Mouse (Mus musculus) heart, embryonic 15.5 days (tissue): Measurements from ENCODE around the gene Zfp839. TPM values are rescaled to one million over a fixed set of nuclear protein-coding genes. Genes with fewer than 3 reads are reported as not detected.
A peak's percentile ranks its signal among the peaks of the same experiment; 100 is the strongest.

Experiments
- ATAC-seq: fragments of 200-750 bp; cut with Nextera tagmentation; replicated peaks from 2 replicates; pipeline ENCODE4 v1.8.0; 2017; ENCODE audit warnings: low read depth, moderate TSS enrichment; ENCODE audit not compliant: insufficient number of reproducible peaks, insufficient read depth, low FRiP score
- H3K27ac ChIP-seq: fragments of 300-500 bp; sonication (generic); 2 replicates; pipeline ENCODE4 v1.5.1; 2015; ENCODE audit warnings: mild to moderate bottlenecking, inconsistent platforms
- H3K27me3 ChIP-seq: fragments of 300-500 bp; sonication (generic); 2 replicates; pipeline ENCODE4 v1.6.1; 2015; ENCODE audit warnings: inconsistent platforms
- H3K36me3 ChIP-seq: fragments of 300-500 bp; sonication (generic); 2 replicates; pipeline ENCODE4 v1.6.1; 2015; ENCODE audit warnings: mild to moderate bottlenecking, inconsistent platforms
- H3K4me1 ChIP-seq: fragments of 300-500 bp; sonication (generic); replicated peaks from 2 replicates; pipeline ENCODE4 v1.6.1; 2015; ENCODE audit warnings: inconsistent platforms
- H3K4me2 ChIP-seq: fragments of 300-500 bp; sonication (generic); 2 replicates; pipeline ENCODE4 v1.6.1; 2015; ENCODE audit warnings: inconsistent platforms, mild to moderate bottlenecking, moderate library complexity
- H3K4me3 ChIP-seq: fragments of 300-500 bp; sonication (generic); 2 replicates; pipeline ENCODE4 v1.5.1; 2015; ENCODE audit warnings: mild to moderate bottlenecking, inconsistent platforms
- H3K9ac ChIP-seq: fragments of 300-500 bp; sonication (generic); 2 replicates; pipeline ENCODE4 v1.6.1; 2015; ENCODE audit warnings: mild to moderate bottlenecking, inconsistent platforms
- H3K9me3 ChIP-seq: fragments of 300-500 bp; sonication (generic); replicated peaks from 2 replicates; pipeline ENCODE4 v1.6.1; 2016; ENCODE audit warnings: inconsistent platforms
- WGBS: fragments of 180-500 bp; shearing (Covaris S2); methylation state at CpG from one replicate; pipeline ENCODE4 v1.1.7; 2015; ENCODE audit warnings: mixed read lengths; 5-methylcytosine and 5-hydroxymethylcytosine counted together
- polyA plus RNA-seq: library from polyadenylated mRNA; unstranded; fragments of >200 nt; fragmentation: Nextera tagmentation; extraction: Ambion mirVana; gene quantifications from 2 replicates; pipeline ENCODE4 v1.2.1, GENCODE M21; 2015

The Zfp839 gene
- polyA plus RNA-seq, 1 experiment from 2014 or later: 4.5 TPM

DNA sequence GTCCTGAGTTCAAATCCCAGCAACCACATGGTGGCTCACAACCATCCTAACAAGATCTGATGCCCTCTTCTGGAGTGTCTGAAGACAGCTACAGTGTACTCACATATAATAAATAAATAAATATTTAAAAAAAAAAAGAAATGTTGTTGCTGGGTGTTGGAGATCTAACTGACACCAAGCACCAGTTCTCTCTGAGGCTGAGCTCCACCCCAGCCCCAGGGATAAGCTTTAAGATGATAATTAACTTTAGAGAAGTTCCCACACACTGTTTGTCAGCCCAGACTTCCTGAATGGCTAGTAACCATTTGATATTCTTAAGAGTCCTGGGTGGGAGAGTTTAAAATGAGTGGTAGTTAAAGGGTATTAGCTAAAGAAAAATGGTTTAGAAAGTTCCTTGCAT, 10.2 kb downstream of the Zfp839 start:
- Histone ChIP-seq H3K9me3 (no peaks in the 10 kb centered on the region), H3K36me3 (peaks cover 10% of the 10 kb centered on the region), H3K27me3 (no peaks in the 10 kb centered on the region), H3K4me1 (no peaks in the 10 kb centered on the region), H3K9ac (no peak overlapping the region), H3K4me2 (no peak overlapping the region), H3K27ac (no peak overlapping the region), H3K4me3 (no peak overlapping the region)
- no peak for ATAC-seq

GRCm38 (mm10) chr12:110861256-110861655, 11.2 kb downstream of the Zfp839 start:
- H3K4me3 ChIP-seq: no peak overlapping the region
- ATAC-seq: no peak
- no peak overlapping the region for H3K27ac ChIP-seq
- H3K9me3 ChIP-seq: no peaks in the 10 kb centered on the region
- peaks cover under 1% of the 10 kb centered on the region; the same call in 1 of the 2 replicates for H3K36me3 ChIP-seq
- 55% methylated on average over 7 of the region's 7 CpGs for WGBS
- H3K4me1 ChIP-seq: no peaks in the 10 kb centered on the region
- H3K9ac ChIP-seq: no peak overlapping the region
- H3K27me3 ChIP-seq: no peaks in the 10 kb centered on the region
- no peak overlapping the region for H3K4me2 ChIP-seq

DNA sequence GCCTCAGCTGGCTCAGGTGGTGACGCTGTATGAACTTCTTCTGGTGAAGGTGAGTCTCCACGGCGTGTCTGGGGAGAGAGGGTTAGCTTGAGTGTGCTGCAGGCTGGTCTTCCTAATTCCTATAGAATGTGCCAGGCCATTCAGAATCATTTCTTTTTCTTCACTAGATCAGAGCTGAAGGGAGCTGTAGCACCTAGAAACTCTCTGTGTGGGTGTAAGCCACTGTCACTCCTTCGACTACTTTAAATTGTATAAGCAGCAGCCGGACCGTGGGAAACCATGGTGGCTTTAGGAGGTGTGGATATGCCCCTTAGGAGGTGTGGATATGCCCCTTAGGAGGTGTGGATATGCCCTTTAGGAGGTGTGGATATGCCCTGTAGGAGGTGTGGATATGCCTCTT, 14.0 kb downstream of the Zfp839 start:
- Histone ChIP-seq H3K9me3 (no peaks in the 10 kb centered on the region), H3K4me1 (no peaks in the 10 kb centered on the region), H3K27me3 (no peaks in the 10 kb centered on the region), H3K4me3 (no peak overlapping the region), H3K27ac (no peak overlapping the region), H3K36me3 (peaks cover 24% of the 10 kb centered on the region), H3K9ac (no peak overlapping the region), H3K4me2 (no peak overlapping the region)
- 80% methylated on average over 6 of the region's 6 CpGs for WGBS
- no peak for ATAC-seq

DNA sequence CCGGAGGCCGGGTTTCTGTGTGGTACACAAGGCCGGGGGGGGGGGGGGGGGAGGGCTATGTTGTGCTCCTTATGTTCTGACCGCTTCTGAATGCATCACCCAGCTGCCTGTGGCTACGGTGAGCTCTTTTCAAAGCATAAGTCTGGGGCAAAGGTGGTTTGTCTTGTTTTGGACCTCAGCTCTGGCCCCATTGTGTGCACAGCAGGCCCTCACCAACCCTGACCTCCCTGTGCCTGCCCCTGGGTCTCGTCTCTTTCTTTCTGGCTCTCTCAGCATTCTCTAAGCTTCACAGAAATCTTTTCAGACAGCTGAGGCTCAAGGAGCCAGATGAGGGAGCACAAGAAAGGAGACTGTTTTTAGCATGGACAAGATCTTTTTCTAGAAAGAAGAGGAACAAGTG, 15.5 kb downstream of the Zfp839 start:
- Histone ChIP-seq H3K36me3 (peaks cover 26% of the 10 kb centered on the region), H3K27me3 (no peaks in the 10 kb centered on the region), H3K4me2 (no peak overlapping the region), H3K4me3 (no peak overlapping the region), H3K27ac (no peak overlapping the region), H3K4me1 (no peaks in the 10 kb centered on the region), H3K9ac (no peak overlapping the region), H3K9me3 (no peaks in the 10 kb centered on the region)
- ATAC-seq: no peak
- WGBS: 73% methylated on average over 6 of the region's 6 CpGs

DNA sequence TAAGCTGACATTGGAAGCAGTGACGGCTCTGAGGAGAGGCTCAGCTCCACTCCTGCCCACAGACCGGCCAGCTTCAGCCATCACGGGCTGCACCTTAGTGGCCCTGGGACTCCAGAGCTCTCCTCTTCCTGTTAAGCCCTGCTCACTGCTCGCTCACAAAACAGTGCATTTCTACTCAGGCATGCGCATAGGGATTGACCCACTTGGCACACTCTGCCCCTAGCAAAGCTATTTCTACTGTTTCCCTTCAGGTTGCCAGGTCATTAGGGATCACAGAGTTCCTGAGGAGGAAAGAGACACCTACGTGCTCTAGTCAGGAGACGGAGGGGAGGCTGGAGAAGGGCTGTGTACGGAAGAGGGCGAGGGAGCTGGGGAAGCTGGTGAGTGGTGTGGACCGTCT, 15.9 kb downstream of the Zfp839 start:
- Histone ChIP-seq H3K36me3 (peaks cover 30% of the 10 kb centered on the region), H3K27me3 (no peaks in the 10 kb centered on the region), H3K9me3 (no peaks in the 10 kb centered on the region), H3K9ac (no peak overlapping the region), H3K4me2 (no peak overlapping the region), H3K27ac (no peak overlapping the region), H3K4me1 (no peaks in the 10 kb centered on the region), H3K4me3 (no peak overlapping the region)
- WGBS: 87% methylated on average over 10 of the region's 10 CpGs
- no peak for ATAC-seq

GRCm38 (mm10) chr12:110870107-110870506, 20.1 kb downstream of the Zfp839 start:
- no peak overlapping the region for H3K4me2 ChIP-seq
- no peak overlapping the region for H3K27ac ChIP-seq
- H3K9ac ChIP-seq: no peak overlapping the region
- no peaks in the 10 kb centered on the region for H3K4me1 ChIP-seq
- H3K27me3 ChIP-seq: no peaks in the 10 kb centered on the region
- no peaks in the 10 kb centered on the region for H3K9me3 ChIP-seq
- ATAC-seq: no peak
- 80% methylated on average over 4 of the region's 4 CpGs for WGBS
- H3K36me3 ChIP-seq: peaks cover 57% of the 10 kb centered on the region
- no peak overlapping the region for H3K4me3 ChIP-seq

GRCm38 (mm10) chr12:110871247-110871646, 21.2 kb downstream of the Zfp839 start:
- no peak for ATAC-seq
- Histone ChIP-seq H3K4me1 (no peaks in the 10 kb centered on the region), H3K36me3 (peaks cover 63% of the 10 kb centered on the region), H3K9me3 (no peaks in the 10 kb centered on the region), H3K27ac (no peak overlapping the region), H3K9ac (no peak overlapping the region), H3K27me3 (no peaks in the 10 kb centered on the region), H3K4me3 (no peak overlapping the region), H3K4me2 (no peak overlapping the region)
- WGBS: 88% methylated on average over 5 of the region's 5 CpGs

DNA sequence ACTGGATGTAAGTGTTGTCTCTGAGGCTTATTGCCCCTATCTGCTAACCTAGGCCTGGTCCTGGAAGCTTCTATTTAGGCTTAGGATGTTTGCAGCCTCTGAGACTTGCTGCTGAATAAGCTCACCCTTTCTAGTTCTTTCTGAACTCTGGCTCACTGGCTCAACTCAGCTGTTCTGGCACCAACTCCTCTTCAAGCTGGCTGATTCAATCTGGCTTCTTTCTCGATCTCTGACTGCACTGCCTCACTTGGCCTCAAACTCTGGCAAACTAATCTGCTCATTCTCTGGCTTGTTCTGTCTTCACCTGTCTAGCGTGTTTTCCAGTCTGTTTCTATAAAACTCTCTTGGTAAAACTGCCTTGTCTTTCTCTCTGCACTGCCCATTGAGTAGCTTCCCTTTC, 25.3 kb downstream of the Zfp839 start:
- Histone ChIP-seq H3K36me3 (peaks cover 69% of the 10 kb centered on the region), H3K9me3 (no peaks in the 10 kb centered on the region), H3K27me3 (no peaks in the 10 kb centered on the region), H3K4me2 (no peak overlapping the region), H3K4me3 (no peak overlapping the region), H3K4me1 (no peaks in the 10 kb centered on the region), H3K9ac (no peak overlapping the region), H3K27ac (no peak overlapping the region)
- 85% methylated on average over 2 of the region's 2 CpGs for WGBS
- no peak for ATAC-seq

DNA sequence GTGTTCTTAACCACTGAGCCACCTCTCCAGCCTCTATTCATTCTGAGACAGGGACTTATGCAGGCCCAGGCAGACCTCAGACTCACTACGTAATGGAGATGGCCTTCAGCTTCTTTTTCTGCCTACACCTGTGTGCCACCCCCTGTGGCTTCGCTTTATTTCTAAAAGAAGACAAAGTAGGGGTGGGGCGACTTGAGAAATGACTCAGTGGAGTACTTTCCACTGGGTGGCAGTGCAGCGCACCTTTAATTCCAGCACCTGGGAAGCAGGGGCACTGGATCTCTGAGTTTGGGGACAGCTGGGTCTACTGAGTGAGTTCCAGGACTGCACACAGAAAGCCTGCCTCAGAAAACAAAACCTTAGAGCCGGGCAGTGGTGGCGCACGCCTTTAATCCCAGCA, 32.2 kb downstream of the Zfp839 start:
- Histone ChIP-seq H3K4me2 (no peak overlapping the region), H3K4me1 (no peaks in the 10 kb centered on the region), H3K9ac (no peak overlapping the region), H3K36me3 (peaks cover 30% of the 10 kb centered on the region), H3K4me3 (no peak overlapping the region), H3K27me3 (no peaks in the 10 kb centered on the region), H3K9me3 (no peaks in the 10 kb centered on the region), H3K27ac (no peak overlapping the region)
- ATAC-seq: no peak
- 86% methylated on average over 7 of the region's 7 CpGs for WGBS

- Histone ChIP-seq H3K27me3 (no peaks in the 10 kb centered on the region), H3K27ac (no peak overlapping the region), H3K9ac (no peak overlapping the region), H3K36me3 (peaks cover 9% of the 10 kb centered on the region; the same call in 1 of the 2 replicates), H3K4me2 (no peak overlapping the region), H3K9me3 (no peaks in the 10 kb centered on the region), H3K4me3 (no peak overlapping the region), H3K4me1 (peaks cover 15% of the 10 kb centered on the region)
- ATAC-seq: no peak
- WGBS: 90% methylated on average over 2 of the region's 2 CpGs
Measured at GRCm38 (mm10) chr12:110885251-110885650, 35.2 kb downstream of the Zfp839 start.

GRCm38 (mm10) chr12:110888106-110888505, 38.1 kb downstream of the Zfp839 start:
- Histone ChIP-seq H3K9ac (peak overlapping the region; percentile 81), H3K4me3 (peak overlapping the region; percentile 79), H3K27me3 (no peaks in the 10 kb centered on the region), H3K4me1 (peaks cover 17% of the 10 kb centered on the region), H3K9me3 (no peaks in the 10 kb centered on the region), H3K27ac (0 out of 2 replicates have a peak overlapping the region, but pooled peaks have one; percentile 87), H3K4me2 (peak overlapping the region; percentile 94), H3K36me3 (no peaks in the 10 kb centered on the region)
- WGBS: 26% methylated on average over 12 of the region's 12 CpGs
- ATAC-seq: no peak

DNA sequence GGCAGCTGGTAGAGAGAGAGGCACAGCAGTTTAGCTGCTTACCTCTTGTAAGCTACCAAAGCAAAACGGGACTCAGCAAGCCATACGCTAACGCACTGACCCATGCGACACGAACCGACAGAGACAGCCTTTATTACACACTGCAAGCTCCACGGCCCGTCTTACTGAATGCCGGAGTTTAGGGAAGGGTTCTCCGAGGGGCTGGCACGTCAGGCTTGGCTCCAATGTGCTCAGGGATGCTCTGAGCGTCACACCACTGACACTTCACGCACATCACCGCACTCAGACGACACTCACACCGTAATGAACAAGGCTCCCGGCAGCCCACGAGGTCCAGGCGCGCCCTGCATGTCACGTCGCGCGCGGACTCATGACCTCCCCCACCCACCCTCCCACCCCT, 38.6 kb downstream of the Zfp839 start:
- Histone ChIP-seq H3K4me3 (peak overlapping the region; percentile 79), H3K27ac (peak overlapping the region; percentile 87), H3K27me3 (no peaks in the 10 kb centered on the region), H3K36me3 (no peaks in the 10 kb centered on the region), H3K9ac (peak overlapping the region; percentile 81), H3K4me2 (peak overlapping the region; percentile 94), H3K4me1 (peaks cover 17% of the 10 kb centered on the region), H3K9me3 (no peaks in the 10 kb centered on the region)
- no peak for ATAC-seq
- under 1% methylated on average over 25 of the region's 25 CpGs for WGBS
